Mouse (Mus musculus) megakaryocyte-erythroid progenitor cell, adult 5-6 weeks (primary cell): ENCODE measurements around the gene Olfr955. TPM values are rescaled to one million over a fixed set of nuclear protein-coding genes. Genes with fewer than 3 reads are reported as not detected.

Experiments
- ATAC-seq: replicated peaks from 2 replicates; pipeline ENCODE4 v1.8.0; 2016; ENCODE audit warnings: mild to moderate bottlenecking, inconsistent platforms; ENCODE audit not compliant: severe bottlenecking, poor library complexity, low FRiP score, low TSS enrichment
- total RNA-seq, 2 experiments: library from RNA; stranded (forward) in 1 of 2; stranded (reverse) in 1 of 2; fragments of 200-1000, 215-1000 nt in 1 of 2; fragments of >200 nt in 1 of 2; fragmentation: Nextera tagmentation in 1 of 2; gene quantifications; 2 replicates each; pipeline ENCODE4 v1.2.3; 2014 to 2017

The Olfr955 gene
- total RNA-seq (2014; fragmentation: Nextera tagmentation), result not detected in 2 replicates
- total RNA-seq (2017), result not detected in 2 replicates

GRCm38 (mm10) chr9:39471844-39472243, at the start of gene Olfr955:
Olfr955 (minus strand) TSS chr9:39471944.
- ATAC-seq, result no peak

- no peak for ATAC-seq
Measured at GRCm38 (mm10) chr9:39518595-39518994, 46.9 kb upstream of the Olfr955 start.

- ATAC-seq, result no peak
Measured at GRCm38 (mm10) chr9:39515531-39515930, 43.8 kb upstream of the Olfr955 start, which contains the start of gene Olfr957. Olfr957 (minus strand) TSS chr9:39515809.

- no peak for ATAC-seq
Measured at GRCm38 (mm10) chr9:39509412-39509811, 37.7 kb upstream of the Olfr955 start.

GRCm38 (mm10) chr9:39508998-39509397, 37.3 kb upstream of the Olfr955 start:
- no peak for ATAC-seq

- no peak for ATAC-seq
Measured at GRCm38 (mm10) chr9:39493895-39494294, 22.2 kb upstream of the Olfr955 start, which contains the start of gene Olfr44. Olfr44 (minus strand) TSS chr9:39493995.

GRCm38 (mm10) chr9:39456401-39456800, 15.3 kb downstream of the Olfr955 start, which contains the start of gene Olfr954:
Olfr954 (plus strand) TSS chr9:39456701.
- ATAC-seq, result no peak

DNA sequence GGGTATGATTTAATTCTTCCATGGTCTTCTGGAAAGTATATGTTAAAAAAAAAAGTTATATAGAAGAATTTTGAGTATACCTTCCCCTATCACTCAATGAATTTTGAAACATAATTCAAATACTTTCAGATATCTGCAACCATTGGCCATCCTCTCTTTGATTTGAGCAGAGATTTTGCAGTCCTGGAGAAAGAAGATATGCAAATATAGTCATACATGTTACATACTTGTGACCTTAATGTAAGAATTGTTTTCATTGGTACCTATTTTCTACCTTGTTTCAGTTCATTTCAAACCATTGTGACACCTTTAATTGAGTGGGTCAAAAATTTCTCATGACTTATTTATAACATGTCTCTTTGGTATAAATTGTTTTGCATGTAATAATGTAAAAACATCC, 44.7 kb downstream of the Olfr955 start, which contains the start of gene Olfr952:
TSS of gene Olfr952 (minus strand) at position 101 of the 400 bp plus-strand sequence.
- ATAC-seq, result no peak

Other genes with a start within 250 kb of the Olfr955 start
- not detected in 2 replicates for gene Olfr1537, start 221.9 kb downstream of the Olfr955 start, total RNA-seq (2014; fragmentation: Nextera tagmentation)
- not detected in 2 replicates for gene Olfr1537, start 221.9 kb downstream of the Olfr955 start, total RNA-seq (2017)
- not detected in 2 replicates for gene Olfr945, start 195.1 kb downstream of the Olfr955 start, total RNA-seq (2014; fragmentation: Nextera tagmentation)
- gene Olfr945, start 195.1 kb downstream of the Olfr955 start, total RNA-seq (2017), result not detected in 2 replicates
- gene Olfr948, start 145.9 kb downstream of the Olfr955 start, total RNA-seq (2014; fragmentation: Nextera tagmentation), result not detected in 2 replicates
- not detected in 2 replicates for gene Olfr948, start 145.9 kb downstream of the Olfr955 start, total RNA-seq (2017)
- not detected in 2 replicates for gene Olfr951, start 84.5 kb downstream of the Olfr955 start, total RNA-seq (2014; fragmentation: Nextera tagmentation)
- not detected in 2 replicates for gene Olfr951, start 84.5 kb downstream of the Olfr955 start, total RNA-seq (2017)
- gene Olfr952, start 44.8 kb downstream of the Olfr955 start, total RNA-seq (2014; fragmentation: Nextera tagmentation), result not detected in 2 replicates
- not detected in 2 replicates for gene Olfr952, start 44.8 kb downstream of the Olfr955 start, total RNA-seq (2017)
- gene Olfr954, start 15.2 kb downstream of the Olfr955 start, total RNA-seq (2014; fragmentation: Nextera tagmentation), result not detected in 2 replicates
- not detected in 2 replicates for gene Olfr954, start 15.2 kb downstream of the Olfr955 start, total RNA-seq (2017)
- gene Olfr44, start 22.1 kb upstream of the Olfr955 start, total RNA-seq (2014; fragmentation: Nextera tagmentation), result not detected in 2 replicates
- not detected in 2 replicates for gene Olfr44, start 22.1 kb upstream of the Olfr955 start, total RNA-seq (2017)
- gene Olfr957, start 43.9 kb upstream of the Olfr955 start, total RNA-seq (2014; fragmentation: Nextera tagmentation), result not detected in 2 replicates
- gene Olfr957, start 43.9 kb upstream of the Olfr955 start, total RNA-seq (2017), result not detected in 2 replicates
- gene Olfr958, start 82.1 kb upstream of the Olfr955 start, total RNA-seq (2014; fragmentation: Nextera tagmentation), result not detected in 2 replicates
- not detected in 2 replicates for gene Olfr958, start 82.1 kb upstream of the Olfr955 start, total RNA-seq (2017)
- not detected in 2 replicates for gene Olfr959, start 103.6 kb upstream of the Olfr955 start, total RNA-seq (2014; fragmentation: Nextera tagmentation)
- not detected in 2 replicates for gene Olfr959, start 103.6 kb upstream of the Olfr955 start, total RNA-seq (2017)
- gene AW551984, start 132.5 kb upstream of the Olfr955 start, total RNA-seq (2014; fragmentation: Nextera tagmentation), result not detected in 2 replicates
- not detected in 2 replicates for gene AW551984, start 132.5 kb upstream of the Olfr955 start, total RNA-seq (2017)
- not detected in 2 replicates for gene Olfr148, start 138.7 kb upstream of the Olfr955 start, total RNA-seq (2014; fragmentation: Nextera tagmentation)
- not detected in 2 replicates for gene Olfr148, start 138.7 kb upstream of the Olfr955 start, total RNA-seq (2017)
- not detected in 2 replicates for gene Olfr960, start 149.4 kb upstream of the Olfr955 start, total RNA-seq (2014; fragmentation: Nextera tagmentation)
- not detected in 2 replicates for gene Olfr960, start 149.4 kb upstream of the Olfr955 start, total RNA-seq (2017)
- gene Olfr961, start 173.1 kb upstream of the Olfr955 start, total RNA-seq (2014; fragmentation: Nextera tagmentation), result not detected in 2 replicates
- gene Olfr961, start 173.1 kb upstream of the Olfr955 start, total RNA-seq (2017), result not detected in 2 replicates
- gene Olfr963, start 195.3 kb upstream of the Olfr955 start, total RNA-seq (2014; fragmentation: Nextera tagmentation), result not detected in 2 replicates
- not detected in 2 replicates for gene Olfr963, start 195.3 kb upstream of the Olfr955 start, total RNA-seq (2017)
- not detected in 2 replicates for gene Olfr149, start 235.2 kb upstream of the Olfr955 start, total RNA-seq (2014; fragmentation: Nextera tagmentation)
- gene Olfr149, start 235.2 kb upstream of the Olfr955 start, total RNA-seq (2017), result not detected in 2 replicates
- not detected in 2 replicates for gene Olfr965, start 239.4 kb upstream of the Olfr955 start, total RNA-seq (2014; fragmentation: Nextera tagmentation)
- not detected in 2 replicates for gene Olfr965, start 239.4 kb upstream of the Olfr955 start, total RNA-seq (2017)